Mouse (Mus musculus): Measurements from ENCODE around the gene Sv2c.
"Not testable (repeated sequence)": the region's sequence is repeated elsewhere in the genome, so short reads cannot be mapped to it uniquely, and the experiment has no call there.

Sv2c gene

DNA sequence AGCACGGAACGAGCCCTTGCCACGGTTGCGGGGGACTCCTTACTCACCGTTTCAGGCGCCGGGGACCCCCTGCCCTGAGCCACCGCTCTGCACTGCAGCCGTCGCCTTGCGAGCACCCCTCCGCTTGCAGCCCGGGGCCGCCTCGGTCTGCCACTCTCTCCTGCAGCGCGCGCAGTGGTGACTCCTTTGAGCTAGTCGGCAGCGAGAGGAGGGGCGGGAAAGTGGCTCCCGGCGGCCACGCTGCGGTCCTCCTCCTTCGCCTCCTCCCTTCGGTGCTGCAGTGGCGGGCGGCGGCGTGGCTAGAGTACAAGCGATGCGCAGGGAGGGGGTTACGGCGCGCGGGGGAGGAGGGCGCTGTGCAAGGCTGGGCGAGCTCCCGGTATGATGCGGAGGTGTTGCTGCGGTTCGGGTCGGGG, at the start of gene Sv2c:
Gene Sv2c (minus strand): TSS at position 177 of the 416 bp plus-strand sequence.
- DNase-seq: peak; percentile 45

DNA sequence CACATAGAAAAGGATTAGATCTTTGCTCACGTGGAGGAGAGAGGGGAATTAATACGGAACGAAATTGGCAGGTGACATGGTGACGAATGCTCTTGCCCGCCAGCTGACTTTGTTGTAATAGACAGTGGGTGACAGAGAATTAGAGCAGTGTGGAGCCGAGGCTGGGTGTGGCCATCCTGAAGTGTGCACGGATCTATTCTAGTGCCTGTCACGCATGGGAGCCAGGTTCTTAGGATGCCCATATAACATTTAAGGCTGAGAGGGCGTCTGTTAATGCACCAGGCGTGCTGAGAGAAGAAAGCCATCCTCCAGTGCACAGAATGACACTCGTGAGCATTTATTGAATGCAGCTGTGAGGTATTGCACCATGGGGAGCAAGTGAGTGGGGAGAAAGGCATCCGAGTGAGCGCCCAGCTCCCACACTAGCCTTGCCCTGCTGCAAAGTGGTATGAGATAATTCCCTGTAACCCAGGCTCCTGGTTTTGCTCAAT, 48.3 kb upstream of the Sv2c start:
- DNase-seq: no peak

DNA sequence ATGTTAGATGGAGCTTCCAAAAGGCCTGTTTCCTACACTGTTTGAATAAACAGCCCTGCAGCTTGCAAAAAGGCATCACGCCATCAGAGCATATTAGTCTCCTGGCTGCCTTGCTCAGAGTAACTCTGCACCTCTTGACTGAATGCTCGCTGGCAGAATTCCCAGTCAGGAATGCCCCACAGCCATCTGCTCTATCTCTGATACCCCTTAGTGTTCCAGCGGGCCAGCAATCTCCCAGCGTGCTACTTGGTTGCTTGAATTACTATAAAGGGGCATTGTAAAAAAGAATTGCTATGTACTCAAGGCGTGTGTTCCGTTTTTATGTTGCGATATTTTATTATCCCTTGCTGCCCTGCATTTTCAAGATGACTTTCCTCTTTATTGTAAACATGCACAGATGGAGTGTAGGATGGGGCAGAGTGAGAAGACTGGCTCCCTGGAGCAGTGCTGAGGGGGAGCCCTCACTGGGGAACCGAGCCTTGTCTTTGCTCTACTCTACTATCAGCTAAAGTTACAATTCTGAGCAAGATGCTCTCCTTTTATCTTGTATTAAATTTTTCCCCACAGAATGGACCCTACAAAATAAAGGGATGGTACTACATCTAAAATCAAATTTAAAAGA, 43.3 kb upstream of the Sv2c start:
- peak; percentile 7 for DNase-seq

DNA sequence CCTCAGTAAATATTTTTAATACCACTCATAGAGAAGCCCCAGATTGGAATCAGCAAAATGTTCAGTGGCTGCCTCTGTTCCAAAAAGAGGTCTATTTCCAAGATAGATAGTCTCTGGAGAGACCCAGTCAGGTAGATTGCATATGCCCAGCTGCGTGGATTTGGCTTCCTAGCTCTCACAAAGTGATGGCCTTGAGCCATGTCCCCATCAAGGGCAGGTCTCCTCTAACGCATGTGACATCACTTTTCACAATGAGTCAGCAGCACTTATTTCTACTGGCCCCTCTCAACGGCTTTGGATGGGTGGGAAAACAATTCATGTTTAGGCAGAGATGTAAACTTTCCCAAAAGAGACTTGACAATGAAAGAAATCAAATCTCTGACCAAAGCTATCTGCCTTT, 41.3 kb upstream of the Sv2c start:
- DNase-seq: no peak

DNA sequence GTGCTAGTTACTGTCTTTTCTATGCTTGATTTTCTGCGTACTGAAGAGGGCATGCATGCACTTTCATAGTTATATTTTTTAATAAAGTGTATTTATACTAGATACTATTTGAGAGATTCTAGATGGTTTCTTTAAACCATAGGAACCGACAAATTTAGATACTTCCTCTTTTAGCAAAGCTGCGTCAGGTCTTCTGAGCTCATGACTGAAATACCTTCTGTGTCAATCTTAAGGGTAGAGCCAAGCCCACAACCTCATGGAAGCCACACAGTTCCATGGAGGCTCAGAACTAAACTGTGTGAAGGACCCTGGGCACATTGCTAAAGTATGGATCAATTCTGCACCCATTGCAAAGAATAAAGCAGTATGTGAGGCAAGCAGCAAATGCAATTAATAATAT, 39.9 kb upstream of the Sv2c start:
- no peak for DNase-seq

DNA sequence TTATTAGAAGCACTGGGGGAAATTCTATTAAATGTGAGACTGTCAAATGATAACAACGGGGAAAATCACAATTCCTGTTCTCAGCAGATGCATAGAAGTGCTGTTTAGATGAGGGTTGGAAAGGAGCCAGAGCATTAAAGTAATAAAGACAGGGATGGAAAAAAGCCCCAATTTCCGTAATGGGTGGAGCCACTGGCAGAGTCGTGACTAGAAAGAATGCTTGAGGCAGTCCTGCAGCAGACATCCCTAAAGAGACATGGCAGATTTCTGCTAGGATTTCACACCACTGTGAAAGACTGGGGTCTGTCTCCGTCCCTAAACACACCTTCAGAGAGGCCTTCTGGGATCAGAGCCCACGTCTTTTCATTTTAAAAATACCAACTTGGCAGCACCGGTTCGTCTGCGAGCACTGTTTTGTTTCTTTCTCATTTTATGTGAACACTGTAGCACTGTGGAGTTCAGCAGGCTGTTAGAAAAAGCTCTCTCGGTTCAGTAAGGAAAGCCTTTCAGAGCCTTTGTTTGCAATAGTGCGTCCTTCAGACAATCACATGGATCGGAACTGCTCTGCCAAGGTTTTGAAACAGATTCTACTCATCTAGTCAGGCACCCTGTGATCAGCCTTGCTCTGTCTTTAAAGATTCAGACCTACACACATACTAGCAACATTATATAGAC, 36.8 kb upstream of the Sv2c start:
- no peak for DNase-seq

DNA sequence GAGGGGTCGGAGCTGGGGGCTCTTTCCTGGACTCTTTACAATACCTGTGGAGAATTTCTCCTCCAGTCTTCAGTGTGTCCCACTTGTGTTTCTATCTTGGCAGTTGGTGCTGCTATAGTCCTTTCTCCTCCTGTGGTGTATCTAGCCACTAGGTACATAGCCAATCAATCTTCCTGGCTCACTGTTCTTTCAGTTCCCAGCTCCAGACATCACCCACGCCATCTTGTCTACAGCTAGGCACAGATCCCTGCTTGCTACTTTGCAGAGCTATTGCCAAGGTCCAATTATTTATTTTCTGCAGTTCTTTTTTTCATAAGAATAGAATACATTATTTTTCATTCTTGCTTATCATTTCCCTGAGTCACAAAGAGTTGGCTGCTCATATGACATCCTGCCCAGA, 34.2 kb upstream of the Sv2c start:
- no peak for DNase-seq

DNA sequence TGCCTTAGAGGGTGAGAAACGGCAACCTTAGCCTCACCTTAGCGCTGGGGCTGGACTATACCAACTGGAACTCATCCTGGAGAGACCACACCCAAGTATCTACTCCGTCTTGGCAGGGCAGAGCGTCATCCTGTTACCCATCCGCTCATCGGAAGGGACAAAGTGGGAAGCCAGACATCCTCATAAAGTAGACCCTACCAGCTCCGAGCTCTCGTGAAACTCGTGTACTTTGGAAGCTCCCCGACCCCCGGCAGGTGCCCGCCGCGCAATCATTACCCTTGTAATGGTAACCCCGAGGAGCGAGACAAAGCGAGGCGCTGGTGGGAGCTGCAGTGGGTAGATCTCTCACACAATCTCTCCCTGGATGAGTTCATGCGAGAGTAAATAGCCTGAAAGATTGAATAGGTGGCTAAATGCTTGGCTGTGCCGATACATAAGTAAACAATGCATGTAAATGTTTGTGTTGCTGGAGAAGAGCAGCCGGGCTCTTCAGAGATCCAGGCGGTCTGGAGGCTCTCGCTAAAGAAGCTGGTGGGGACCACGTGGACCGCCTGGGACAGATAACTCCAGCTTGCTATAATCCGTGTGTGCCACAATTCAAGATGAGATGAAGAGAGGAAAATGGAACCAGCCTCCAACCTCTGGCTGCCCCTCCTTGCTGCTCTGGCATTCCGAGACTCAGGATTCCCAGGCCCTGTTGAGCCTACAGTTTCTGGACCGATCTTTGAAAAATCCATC, 1.2 kb upstream of the Sv2c start:
- no peak for DNase-seq

DNA sequence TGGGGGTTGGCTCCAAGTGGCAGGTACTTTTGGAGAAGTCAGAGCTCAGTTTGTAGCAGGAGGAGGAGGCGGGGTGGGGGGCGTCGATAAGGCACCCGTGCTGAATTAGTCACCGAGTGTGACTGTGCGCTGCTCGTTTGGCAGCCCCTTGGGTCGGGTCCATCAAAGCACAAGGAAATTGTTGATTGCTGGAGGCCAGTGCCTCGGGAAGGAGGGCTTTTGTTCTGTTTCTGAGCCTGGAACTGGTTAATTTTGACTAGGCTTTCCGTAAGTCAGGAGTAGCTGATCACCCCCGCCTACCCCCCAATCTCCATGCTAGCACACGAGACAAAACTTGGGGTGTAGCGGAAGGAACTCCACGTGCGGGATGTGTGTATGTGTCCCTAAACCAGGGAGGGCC, 456 bp upstream of the Sv2c start:
- no peak for DNase-seq

DNA sequence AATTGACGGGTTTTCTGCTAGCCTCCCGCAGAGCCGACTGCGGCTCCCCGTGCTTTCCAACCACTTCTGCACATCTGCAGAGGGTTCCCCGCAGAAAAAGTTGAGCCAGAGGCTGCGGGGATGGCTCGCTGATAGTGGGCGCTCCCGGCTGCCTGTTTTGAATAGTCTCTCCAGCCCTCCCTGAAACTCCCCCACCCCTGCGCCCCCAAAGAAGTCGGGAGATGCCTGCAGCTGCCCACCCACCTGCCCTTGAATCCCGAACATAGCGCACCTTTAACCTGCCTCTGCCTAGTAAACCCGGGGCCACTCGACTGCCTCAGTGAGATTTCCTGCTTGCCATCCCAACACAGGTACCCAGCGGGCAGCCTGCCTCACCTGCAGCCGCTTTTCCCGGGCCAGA, 466 bp downstream of the Sv2c start:
- no peak for DNase-seq

DNA sequence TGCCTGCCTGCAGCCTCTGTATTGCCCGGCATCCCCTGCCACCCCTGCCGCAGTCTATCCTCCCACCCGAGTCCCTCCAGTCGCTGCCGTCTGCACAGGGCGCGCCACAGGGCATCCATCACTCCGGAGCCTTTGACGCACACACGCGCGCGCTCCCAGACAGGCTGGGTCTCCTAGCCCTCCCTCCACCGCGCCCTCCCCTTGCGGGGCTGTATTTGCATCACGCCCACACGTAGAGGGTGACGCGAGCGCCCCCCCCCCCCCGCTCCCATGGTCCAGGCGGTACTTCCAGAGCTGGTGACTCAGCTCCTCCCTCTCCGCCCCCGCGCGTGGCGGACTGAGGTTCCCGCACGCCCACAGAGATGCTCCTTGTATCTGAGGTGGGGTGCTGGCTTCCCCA, 1.3 kb downstream of the Sv2c start:
- peak; percentile 12 for DNase-seq

DNA sequence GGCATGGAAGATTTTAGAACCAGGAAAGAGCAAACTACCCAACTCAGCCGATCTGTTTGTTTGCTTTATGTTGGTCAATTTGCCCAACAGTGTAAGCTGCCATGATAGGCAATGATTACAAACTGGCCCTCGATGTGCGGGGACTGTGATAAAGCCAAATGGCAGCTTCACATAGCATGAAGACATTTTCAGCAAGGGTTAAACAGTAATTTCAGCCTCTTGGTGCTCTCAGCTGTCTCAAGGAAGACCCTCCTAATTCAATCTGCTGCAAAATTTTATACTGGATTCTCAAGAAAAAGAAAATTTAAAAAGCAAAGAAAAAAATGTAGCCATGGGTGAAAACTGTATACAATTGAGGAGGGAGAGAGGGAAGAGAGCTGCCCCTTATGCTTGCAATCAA, 3.3 kb downstream of the Sv2c start:
- no peak for DNase-seq

DNA sequence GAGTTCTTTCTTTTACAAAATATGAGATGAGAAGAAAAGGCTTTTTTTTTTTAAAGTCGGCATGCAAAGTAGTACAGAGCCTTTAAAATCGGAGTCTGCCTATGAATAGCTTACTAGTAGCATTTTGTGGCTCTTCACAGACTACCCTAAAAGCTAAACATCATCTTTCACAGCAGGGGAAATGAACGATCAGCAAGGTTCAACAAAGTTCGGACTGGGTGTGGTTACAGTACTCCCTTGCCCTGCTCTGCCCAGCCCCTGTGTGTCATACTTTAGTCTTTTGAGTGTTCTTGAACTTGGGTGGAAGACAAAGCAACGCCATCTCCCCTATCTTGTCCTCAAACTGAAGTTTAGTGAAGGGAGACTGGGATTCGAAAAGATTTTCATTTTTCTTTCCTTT, 5.7 kb downstream of the Sv2c start:
- DNase-seq: no peak

DNA sequence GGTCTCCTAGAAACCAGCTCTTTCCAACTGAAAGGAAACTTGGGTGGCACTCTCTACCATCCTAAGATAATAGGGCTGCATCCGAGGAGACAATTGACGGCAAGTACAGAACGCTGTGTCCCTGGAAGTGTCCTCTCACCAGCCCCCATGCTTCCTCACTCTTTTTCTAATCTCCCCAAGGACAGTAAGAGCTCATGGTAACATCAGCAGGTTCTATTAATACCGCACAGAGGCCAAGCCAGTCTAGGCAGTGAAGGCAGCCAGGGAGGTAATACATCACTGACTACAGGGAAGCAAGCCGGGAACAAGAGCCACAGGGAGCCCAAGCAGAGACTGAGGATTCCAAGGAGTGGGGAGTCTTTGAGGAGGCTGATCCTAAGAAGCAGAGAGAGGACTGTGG, 7.4 kb downstream of the Sv2c start:
- no peak for DNase-seq

DNA sequence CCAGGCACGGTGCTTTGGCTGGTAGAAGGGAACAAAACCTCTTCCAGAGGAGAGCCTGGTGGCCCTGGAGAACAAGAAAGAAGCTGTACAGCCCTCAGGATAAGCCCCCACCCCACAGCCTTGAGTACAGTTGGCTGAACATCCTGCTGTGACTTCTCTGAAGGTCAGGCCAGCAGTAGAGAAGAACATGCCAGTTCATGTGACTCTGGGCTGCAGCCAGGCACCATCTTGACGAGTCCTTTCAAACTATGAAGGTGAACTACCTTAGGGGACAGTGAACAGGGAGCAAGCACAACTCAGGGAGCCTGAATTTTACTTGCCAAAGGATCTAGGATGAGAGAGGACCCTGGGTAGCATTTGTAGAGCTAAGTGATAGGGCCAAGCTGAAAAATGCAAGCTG, 19.7 kb downstream of the Sv2c start:
- DNase-seq: no peak

DNA sequence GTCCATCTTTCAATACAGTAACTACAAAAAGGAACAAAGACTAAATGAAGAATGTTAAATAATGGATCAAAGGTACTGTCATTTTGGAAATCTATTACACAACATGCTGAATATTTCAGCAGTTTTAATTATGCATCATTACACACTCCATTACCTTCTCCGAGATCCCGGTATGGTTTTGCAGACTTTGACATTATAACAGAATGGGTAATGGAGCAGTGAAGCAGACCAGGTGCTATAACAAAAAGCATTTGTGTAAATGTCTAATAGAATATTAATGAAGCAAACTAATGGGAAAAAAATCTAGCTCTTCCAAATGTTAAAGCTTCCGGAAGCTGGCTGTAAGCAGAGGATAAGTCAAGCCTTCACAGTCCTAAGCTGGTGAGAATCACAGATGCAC, 21.6 kb downstream of the Sv2c start:
- DNase-seq: no peak

DNA sequence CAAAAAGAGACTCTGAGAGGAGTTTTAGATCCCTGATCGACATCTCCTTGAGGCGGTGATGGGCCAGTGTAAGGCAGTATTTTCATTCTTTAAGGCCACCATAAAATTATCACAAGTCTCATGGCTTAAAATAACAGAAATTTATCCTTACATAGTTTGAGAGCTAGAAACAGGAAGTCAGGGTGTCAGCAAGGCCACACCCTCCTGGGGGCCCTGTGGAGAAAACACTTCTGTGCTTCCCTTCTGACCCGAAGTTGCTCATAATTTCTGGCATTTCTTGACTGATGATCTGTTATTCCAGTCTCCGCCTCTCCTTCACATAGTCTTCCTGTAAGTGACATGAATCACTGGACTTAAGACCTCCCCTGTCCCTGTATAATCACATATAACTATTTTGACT, 26.0 kb downstream of the Sv2c start:
- no peak for DNase-seq

DNA sequence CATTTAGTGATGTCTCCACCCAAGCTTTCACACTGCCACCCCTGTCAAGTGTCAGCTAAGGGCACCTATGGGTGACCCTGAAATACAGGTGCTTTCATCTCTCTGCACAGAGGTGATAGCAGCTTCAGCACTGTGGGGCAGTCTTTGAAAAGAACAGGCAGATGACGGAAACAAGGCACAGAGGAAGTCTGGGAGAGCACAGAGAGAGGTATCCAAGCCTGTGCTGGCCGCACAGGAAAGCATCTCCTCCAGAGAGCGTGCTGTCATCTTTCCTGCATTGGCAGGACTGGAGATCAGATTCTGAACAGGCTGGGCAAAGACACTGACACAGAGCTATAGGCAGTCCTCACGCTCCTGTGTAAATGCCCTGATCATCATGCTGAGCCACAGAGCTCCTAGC, 41.4 kb downstream of the Sv2c start:
- no peak for DNase-seq

DNA sequence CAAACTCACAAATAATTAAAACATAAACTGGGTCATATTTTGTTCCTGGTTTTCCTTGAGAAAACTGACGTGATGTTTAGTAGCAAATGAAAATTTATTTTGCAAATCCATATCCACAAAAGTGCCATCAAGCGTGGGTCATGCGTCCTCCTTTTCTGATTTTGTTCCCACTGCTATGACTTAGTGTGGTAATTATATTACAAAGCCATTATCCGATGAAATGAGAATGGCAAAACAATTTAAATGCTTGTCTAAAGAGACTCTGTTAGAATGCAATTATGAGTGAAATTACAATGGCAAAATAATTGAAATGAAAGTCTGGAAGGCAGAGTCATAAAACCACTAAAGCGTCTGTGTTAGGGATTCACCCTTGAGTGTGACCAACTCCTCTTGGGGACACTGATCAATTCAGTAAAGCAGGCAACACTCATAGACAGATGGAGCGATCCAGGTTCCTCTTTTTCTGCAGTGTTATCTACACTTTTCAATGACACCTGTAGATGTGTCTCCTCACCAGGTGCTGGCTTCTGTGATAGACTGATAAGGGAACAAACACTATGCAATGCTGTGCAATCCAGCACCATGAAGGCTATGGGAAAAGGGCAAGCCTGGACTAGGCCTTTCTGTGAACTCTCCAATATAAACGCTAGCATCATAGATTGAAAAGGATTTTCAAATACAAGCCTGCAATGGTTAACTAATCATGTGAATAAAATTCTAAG, 46.6 kb downstream of the Sv2c start:
- no peak for DNase-seq

DNA sequence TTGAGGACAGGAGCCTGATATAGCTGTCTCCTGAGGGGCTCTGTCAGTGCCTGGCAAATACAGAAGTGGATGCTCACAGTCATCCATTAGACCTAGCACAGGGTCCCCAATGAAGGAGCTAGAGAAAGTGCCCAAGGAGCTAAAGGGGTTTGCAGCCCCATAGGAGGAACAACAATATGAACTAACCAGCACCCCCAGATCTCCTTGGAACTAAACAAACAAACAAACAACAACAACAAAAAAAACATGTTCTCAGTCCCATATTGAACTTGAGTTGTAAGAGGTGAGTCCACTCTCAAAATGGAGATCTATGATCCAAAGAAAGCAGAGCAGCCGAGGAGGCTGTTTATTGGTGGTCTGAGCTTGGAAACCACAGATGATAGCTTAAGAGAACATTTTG, 50.6 kb downstream of the Sv2c start, which contains the start of gene Gm17190:
Gene Gm17190 (plus strand): TSS at position 301 of the 400 bp plus-strand sequence.
- DNase-seq: not testable (repeated sequence)

DNA sequence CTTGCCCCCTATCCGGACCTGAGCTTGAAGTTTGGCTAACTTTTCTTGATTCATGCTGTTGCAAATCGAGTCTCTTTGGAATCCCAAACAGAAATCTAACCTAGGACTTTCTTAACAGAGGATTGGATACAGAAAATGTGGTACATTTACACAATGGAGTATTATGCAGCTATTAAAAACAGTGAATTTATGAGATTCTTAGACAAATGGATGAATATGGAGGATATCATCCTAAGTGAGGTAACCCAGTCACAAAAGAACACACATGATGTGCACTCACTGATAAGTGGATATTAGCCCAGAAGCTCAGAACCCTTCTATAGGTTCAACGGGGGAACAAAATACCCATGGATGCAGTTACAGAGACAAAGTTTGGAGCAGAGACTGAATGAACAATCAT, 51.1 kb downstream of the Sv2c start, which contains the start of gene Gm20075:
Gene Gm20075 (minus strand): TSS at position 101 of the 400 bp plus-strand sequence.
- not testable (repeated sequence) for DNase-seq

DNA sequence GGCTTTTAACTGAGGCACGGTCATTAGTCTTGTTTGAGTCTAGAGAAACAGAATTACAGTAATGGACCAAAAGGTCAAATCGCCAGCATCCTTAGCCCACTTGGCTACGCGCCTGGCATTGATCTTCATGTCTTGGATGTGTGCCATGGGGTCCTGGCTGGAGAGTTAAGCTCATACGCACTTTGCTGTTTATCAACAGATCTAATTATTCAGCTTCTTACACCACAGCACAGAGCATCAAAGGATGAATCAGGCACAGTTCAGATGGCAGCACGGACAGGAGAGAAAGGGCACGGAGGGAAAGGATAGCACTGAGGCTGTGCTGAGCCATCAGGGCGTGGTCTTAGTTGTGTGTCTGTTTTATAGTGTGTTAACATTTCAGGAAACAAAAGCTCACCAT, 58.8 kb downstream of the Sv2c start:
- DNase-seq: no peak

DNA sequence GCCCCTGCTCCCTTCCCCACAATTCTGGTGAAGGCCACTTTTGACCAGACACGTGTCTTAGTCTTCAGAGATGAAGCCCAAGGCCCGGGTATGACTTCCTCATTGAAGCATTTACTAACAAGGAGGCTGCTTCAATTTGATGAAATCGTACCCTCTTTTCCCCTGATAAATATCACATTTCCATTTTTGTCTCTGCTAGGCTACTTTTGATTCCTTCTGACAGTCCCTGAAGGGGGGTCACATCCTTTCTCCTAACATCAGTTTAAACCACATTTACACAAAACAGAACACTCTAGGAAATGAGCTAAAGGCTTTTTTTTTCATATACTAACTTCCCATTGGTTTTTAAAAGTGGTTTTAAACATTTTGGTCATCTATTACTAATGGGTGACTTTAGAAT, 79.6 kb downstream of the Sv2c start:
- no peak for DNase-seq
